Mouse (Mus musculus): ENCODE results near the gene Arpp21.
"Not testable (repeated sequence)": the region's sequence is repeated elsewhere in the genome, so short reads cannot be mapped to it uniquely, and the experiment has no call there.

The Arpp21 gene

GRCm38 (mm10) chr9:112100841-112101595, 134.7 kb downstream of the Arpp21 start:
- DNase-seq (ENCODE audit: low spot score): no peak

DNA sequence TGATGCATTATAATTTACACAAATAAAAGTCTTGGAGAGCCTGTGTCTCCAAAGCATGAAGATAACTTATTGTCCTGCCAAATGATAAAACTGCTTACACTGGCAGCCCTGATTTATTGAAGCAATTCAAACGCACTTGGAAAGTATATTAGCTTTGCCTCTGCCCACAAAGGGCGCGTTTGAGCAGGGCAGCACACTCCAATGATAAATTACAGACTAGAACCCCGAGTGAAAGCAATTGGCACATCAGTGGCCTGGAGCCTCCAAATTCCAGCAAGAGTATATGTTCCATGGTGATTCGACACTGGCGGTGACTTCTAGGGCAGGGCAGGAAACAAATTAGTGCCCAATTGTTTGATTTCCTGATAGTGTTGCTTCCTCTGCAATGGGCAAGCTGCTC, 137.5 kb downstream of the Arpp21 start:
- no peak for DNase-seq (ENCODE audit: low spot score)

DNA sequence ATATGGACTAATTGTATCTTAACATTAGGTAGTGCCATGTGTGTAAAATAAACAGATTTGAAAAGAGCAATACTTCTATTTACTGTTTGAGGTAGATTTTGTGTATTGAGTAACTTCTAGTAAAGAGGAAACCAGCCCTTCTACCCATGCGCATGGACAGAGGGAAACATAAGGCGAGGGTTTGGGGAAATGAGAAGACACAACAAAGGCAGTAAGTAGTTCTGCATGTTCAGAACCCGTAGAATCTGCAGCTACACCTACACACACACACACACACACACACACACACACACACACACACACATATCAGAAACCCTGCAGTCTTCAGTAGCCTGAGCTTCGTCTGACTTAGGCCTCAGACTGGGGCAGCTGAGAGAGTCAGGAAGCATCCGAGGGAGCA, 140.0 kb downstream of the Arpp21 start:
- no peak for DNase-seq (ENCODE audit: low spot score)

- no peak for DNase-seq (ENCODE audit: low spot score)
Measured at GRCm38 (mm10) chr9:112095198-112095597, 140.5 kb downstream of the Arpp21 start.

DNA sequence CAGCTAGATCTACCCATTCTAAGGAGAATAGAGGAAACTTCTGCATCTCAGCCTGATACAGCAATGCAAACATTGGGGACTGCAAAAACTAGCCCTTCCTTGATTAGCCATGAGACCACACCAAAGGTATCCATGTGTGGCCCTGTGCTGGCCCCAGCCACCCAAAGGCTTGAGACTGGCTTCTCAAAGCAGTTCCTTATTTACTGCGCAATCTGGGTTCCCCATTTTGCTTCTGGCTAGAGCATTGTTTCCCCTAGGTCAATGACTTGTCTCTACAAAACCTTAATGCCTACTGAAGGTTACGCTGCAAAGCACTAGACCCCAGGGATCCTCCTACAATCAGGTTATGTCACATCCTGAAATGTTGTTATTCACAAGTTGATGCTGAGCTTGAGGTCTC, 156.8 kb downstream of the Arpp21 start:
- no peak for DNase-seq (ENCODE audit: low spot score)

DNA sequence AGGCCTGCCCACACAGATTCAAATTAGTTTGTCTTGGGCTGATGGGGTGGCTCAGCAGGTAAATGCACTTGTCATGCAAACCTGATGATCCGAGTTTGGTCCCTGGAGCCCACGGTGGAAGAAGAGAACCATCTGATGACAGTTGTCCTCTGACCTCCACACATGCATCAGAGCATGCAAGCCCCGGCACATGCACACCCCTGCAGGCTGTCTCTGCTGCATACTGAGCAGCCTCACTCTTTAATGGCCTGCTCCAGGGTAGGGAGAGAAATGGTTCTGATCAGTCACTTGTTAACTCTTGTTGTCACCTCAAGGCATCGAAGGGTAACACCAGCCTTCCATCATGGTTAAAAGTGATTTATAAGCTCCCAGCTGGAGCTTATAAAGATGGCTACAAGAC, 157.3 kb downstream of the Arpp21 start:
- DNase-seq (ENCODE audit: low spot score): no peak

DNA sequence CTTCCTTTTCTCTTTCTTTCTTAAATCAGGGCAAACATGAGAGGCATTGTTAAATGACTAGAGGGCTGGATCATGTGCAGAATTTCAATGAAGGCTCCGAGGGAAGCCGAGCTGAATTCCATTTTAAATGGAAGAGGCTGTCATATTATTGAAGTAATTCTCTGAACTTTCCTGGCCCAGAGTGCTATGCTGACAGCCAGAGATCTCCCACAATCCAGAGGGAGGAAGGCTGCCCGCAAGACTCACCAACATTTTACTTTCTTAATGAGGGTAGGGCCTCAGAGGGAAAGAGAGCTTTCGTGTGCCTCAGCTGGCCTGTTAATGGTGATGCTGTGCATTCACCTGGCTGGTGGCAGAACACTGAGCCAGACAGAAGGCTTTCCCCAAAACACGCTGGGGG, 160.5 kb downstream of the Arpp21 start:
- DNase-seq (ENCODE audit: low spot score): no peak

GRCm38 (mm10) chr9:112074872-112075271, 160.9 kb downstream of the Arpp21 start:
- DNase-seq (ENCODE audit: low spot score): peak; percentile 18

GRCm38 (mm10) chr9:112071368-112071767, 164.4 kb downstream of the Arpp21 start:
- DNase-seq (ENCODE audit: low spot score): peak; percentile 24

DNA sequence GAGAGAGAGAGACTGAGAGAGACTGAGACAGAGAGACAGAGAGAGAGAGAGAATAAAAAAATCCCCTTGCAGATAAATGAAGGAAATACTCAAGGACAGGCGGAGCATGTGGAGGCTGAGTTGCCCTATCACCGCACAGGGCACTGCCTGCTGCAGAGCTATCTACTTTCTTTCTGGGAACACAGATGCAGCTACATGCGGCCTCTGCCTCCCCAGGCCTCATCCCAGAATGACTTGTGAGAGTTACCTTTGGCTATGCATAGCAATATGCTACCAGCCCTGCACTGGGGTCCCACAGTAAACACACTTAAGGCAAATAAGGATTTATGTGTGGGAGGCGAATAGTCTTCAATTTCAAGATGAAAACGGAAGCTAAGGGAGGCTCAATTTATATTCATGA, 164.8 kb downstream of the Arpp21 start:
- peak; percentile 8 for DNase-seq (ENCODE audit: low spot score)

GRCm38 (mm10) chr9:112068250-112068649, 167.5 kb downstream of the Arpp21 start:
- DNase-seq (ENCODE audit: low spot score): no peak

DNA sequence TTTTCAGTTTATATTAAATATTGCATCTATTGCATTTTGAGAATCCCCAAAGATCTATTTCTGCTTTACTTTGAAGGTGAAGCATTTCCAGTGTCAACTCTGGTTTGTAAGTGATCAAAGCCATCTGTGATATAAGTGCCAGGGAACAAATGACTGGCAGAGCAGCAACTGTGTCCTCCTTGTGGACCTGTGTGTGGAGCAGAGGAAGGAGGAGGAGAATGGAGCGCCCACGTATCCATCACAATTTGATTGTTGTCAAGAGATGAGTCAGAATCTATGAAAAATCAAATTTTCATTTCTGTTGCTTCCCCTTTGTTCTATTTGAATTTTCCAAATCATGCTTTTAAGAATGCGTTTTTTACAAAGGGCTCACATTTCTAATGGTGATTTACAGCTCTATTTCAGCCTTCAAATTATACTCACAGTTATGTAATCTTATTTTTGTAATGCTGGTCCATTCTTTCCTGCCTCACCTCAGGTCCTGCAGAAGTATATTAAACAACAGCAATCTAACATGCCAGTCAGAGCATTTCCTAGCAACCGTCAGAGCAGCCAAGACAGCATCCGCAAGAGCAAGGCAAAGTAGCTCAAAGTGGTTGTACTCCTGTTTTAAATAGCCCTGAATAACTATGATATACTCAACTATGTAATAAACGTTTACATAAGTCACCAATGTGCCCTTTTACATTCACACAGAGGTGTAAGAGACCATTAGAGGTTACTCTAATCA, 174.9 kb downstream of the Arpp21 start:
- no peak for DNase-seq (ENCODE audit: low spot score)

DNA sequence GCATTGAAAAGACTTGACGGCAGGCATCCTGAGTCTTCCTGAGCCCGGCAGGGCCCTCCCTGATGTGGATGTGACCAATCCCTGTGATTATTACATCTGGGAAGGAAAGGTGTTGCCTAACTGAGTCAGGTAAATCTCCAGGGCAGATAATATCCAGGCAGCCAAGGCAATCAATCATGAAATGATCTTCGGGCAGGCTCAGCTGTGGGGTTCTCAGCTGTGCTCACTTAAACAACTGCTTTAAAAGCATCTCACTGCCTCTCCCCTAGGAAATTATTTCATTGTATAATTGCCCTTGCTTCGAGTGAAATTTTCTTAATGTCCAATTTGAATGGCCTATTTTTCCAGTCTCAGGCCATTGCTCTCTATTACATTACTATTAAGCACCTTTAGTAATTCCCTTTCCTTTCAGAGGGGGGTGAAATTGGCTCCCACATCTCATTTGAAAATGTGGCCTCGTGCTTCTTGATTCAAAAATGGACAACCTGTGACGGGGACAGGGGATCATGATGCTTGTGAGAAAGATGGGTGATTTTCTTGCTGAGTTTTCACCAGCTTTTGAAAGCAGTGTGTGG, 180.8 kb downstream of the Arpp21 start:
- no peak for DNase-seq (ENCODE audit: low spot score)

DNA sequence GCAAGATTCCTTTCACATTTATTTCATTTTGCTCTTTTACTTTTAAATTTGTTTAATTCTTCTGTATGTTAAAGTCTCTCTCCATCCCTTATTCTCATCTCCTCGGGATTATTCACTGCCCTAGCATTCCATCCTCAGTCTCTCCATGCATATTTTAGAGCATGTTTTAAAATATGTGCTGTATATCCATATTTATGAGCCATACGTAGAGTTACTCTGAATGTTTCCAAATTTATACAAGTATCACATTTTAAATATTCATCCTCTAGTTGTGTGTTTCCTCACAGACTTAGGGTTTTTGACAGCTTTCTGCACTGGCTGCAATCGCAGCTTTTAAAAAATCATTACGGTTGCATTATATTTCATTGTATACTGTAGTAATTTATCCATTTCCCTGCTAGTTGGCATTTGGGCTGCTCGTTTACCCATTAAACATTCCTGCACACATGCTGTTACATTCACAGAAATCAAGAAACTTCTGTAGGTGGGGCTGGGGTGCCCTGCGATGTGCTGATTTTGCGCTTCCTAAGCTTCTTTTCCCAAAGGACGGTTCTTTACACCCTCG, 187.8 kb downstream of the Arpp21 start:
- DNase-seq (ENCODE audit: low spot score): no peak

- DNase-seq (ENCODE audit: low spot score): no peak
Measured at GRCm38 (mm10) chr9:112040566-112040965, 195.2 kb downstream of the Arpp21 start.

GRCm38 (mm10) chr9:112037732-112038131, 198.0 kb downstream of the Arpp21 start:
- peak; percentile 15 for DNase-seq (ENCODE audit: low spot score)

- DNase-seq (ENCODE audit: low spot score): not testable (repeated sequence)
Measured at GRCm38 (mm10) chr9:112033840-112034239, 201.9 kb downstream of the Arpp21 start.

DNA sequence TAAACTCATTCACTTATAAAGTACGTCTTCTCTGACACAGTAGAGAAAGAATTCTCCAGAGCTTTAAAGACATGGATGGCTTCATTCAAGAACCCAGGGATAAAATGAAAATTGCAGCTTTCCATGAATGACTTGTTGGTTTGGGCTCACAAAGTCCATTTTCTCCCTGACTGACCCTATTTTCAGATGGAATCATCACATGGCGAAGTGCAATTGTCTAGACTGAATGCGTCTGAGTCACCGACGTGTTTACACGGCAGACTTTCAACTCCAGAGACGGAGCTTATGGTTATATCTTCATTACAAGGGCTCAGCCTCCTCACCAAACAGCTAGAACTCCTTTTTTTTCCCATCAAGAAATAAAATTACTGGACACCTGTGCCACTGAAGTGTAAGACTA, 203.6 kb downstream of the Arpp21 start:
- no peak for DNase-seq (ENCODE audit: low spot score)

DNA sequence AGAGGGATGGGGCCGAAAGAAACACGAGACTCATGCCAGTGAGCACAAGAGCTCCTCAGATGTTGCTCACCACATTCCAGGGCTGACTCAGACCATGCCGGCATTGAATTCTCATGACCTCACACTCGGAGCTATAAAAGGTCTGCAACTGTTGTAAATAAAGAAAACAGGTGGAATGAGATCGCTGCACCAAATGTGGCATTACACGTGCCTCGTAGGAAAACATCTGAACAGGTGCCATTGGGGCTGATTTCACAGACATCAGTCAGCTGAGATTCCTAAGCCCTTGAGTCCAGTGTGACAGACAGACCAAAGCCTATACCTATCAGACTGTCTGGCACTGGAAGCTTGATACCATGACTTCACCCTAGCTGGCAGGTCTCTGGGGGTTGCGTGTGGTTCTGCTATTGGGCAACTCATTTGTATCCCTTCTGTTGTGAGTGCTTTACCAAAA, 212.1 kb downstream of the Arpp21 start:
- peak; percentile 3 for DNase-seq (ENCODE audit: low spot score)

- DNase-seq (ENCODE audit: low spot score): no peak
Measured at GRCm38 (mm10) chr9:112023111-112023510, 212.6 kb downstream of the Arpp21 start.
